Mouse (Mus musculus): Measurements from ENCODE around the gene Sptlc2. TPM values are rescaled to one million over a fixed set of nuclear protein-coding genes. Genes with fewer than 3 reads are reported as not detected.

Gene Sptlc2
- polyA plus RNA-seq, 1 experiment from 2014 or later = 55.5 TPM

Small RNA genes within 50 kb of the gene (microRNA-seq; reads per million reads assigned to microRNA genes)
- not detected for gene Gm47293
- 20.8 reads per million, percentile 29 among the genes with 10 or more reads in this experiment for gene Mir3068

Other genes starting within 250 kb of the Sptlc2 start
- gene Gstz1, start 241.2 kb downstream of the Sptlc2 start, polyA plus RNA-seq (2014; fragmentation: Nextera tagmentation; extraction: Ambion mirVana) = 31.8 and 31.9 TPM in 2 replicates
- 14.3 and 17.6 TPM in 2 replicates for gene Pomt2, start 240.4 kb downstream of the Sptlc2 start, polyA plus RNA-seq (2014; fragmentation: Nextera tagmentation; extraction: Ambion mirVana)
- 0.77 and 1.8 TPM in 2 replicates for gene Samd15, start 188.6 kb downstream of the Sptlc2 start, polyA plus RNA-seq (2014; fragmentation: Nextera tagmentation; extraction: Ambion mirVana)
- gene Tmed8, start 187.9 kb downstream of the Sptlc2 start, polyA plus RNA-seq (2014; fragmentation: Nextera tagmentation; extraction: Ambion mirVana) = 4.7 and 5.0 TPM in 2 replicates
- gene Noxred1, start 149.6 kb downstream of the Sptlc2 start, polyA plus RNA-seq (2014; fragmentation: Nextera tagmentation; extraction: Ambion mirVana) = 0.78 and 1.6 TPM in 2 replicates
- gene Vipas39, start 122.1 kb downstream of the Sptlc2 start, polyA plus RNA-seq (2014; fragmentation: Nextera tagmentation; extraction: Ambion mirVana) = 62.5 and 62.9 TPM in 2 replicates
- gene Ahsa1, start 121.9 kb downstream of the Sptlc2 start, polyA plus RNA-seq (2014; fragmentation: Nextera tagmentation; extraction: Ambion mirVana) = 224 and 233 TPM in 2 replicates
- 0.34 and 0.94 TPM in 2 replicates for gene Ism2, start 88.7 kb downstream of the Sptlc2 start, polyA plus RNA-seq (2014; fragmentation: Nextera tagmentation; extraction: Ambion mirVana)
- gene Slirp, start 55.5 kb upstream of the Sptlc2 start, polyA plus RNA-seq (2014; fragmentation: Nextera tagmentation; extraction: Ambion mirVana) = 287 and 298 TPM in 2 replicates
- gene Alkbh1, start 55.7 kb upstream of the Sptlc2 start, polyA plus RNA-seq (2014; fragmentation: Nextera tagmentation; extraction: Ambion mirVana) = 45.6 and 47.0 TPM in 2 replicates
- gene Snw1, start 83.9 kb upstream of the Sptlc2 start, polyA plus RNA-seq (2014; fragmentation: Nextera tagmentation; extraction: Ambion mirVana) = 159 and 164 TPM in 2 replicates
- not detected in 2 replicates for gene Gm5788, start 106.4 kb upstream of the Sptlc2 start, polyA plus RNA-seq (2014; fragmentation: Nextera tagmentation; extraction: Ambion mirVana)
- gene Gm8300, start 126.0 kb upstream of the Sptlc2 start, polyA plus RNA-seq (2014; fragmentation: Nextera tagmentation; extraction: Ambion mirVana) = not detected in 2 replicates
- gene Oog1, start 214.3 kb upstream of the Sptlc2 start, polyA plus RNA-seq (2014; fragmentation: Nextera tagmentation; extraction: Ambion mirVana) = not detected in 2 replicates
- not detected in 2 replicates for gene Gm4027, start 230.5 kb upstream of the Sptlc2 start, polyA plus RNA-seq (2014; fragmentation: Nextera tagmentation; extraction: Ambion mirVana)

All from neural tube, embryonic 11.5 days (tissue).